Mouse (Mus musculus) right cerebral cortex, postnatal 25 days (tissue): ENCODE measurements around the gene Trh.

Source experiments
- DNase-seq: peaks from one replicate; pipeline ENCODE4 v3.0.0; 2022

The Trh gene

DNA sequence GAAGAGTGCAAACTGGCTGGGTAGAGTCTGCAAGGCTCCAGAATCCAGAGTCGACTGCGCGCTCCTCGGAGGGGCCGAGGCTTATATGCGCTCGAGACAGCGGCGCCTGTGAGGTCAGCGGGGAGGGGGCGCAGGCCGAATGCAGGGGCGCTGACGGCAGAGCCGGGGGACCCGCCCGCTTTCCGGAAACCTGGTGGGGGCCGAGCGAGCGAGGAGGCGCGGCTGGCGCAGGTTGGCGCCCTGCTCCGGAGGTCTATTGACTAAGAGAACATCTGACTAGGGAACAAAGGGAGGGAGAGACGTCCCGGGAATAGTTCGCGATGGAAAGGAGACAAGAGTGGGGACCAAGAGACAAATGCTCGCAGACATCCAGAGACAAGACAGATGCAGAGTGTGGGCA lies at the start of gene Trh:
Gene Trh (minus strand): TSS at position 60 of the 400 bp plus-strand sequence.
- DNase-seq, result no peak

DNA sequence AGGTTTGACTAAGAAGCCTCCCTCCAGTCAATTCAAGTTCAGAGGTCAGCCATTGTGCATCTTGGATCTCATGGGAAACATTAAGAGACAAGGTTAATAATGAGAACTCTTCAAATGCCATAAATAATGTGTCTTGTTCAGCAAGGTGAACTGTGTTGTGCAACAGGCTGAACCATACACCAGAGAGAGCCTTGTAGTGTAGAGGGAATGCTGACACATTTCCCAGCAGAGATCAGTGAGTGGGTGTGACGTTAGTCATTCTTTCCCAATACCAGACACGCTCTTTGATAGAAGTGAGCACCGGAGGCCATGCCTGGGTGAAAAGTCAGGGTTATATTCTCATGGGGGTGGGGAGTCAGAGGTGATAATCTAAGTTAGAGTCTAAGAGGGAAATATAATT lies 46.4 kb upstream of the Trh start:
- no peak for DNase-seq

DNA sequence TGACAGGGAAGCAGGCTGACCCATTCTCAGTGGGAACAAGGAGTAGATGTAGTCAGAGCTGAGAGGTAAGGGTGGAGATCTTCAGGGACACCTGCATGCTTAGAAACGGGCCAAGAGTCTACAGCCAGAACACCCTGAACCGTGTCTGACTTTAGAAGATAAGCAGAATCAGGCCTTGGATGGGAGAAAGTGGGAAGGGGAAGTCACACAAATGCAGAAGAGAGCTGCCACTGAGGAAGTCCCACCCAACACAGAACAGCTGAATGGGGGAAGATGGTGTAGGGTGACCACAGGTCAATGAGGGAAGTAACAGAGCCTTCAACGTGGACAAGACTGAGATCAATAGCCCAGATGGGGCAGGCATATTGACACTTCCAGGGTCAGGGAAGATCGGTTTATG lies 42.4 kb upstream of the Trh start:
- no peak for DNase-seq

- DNase-seq, result peak; percentile 67
Measured at GRCm38 (mm10) chr6:92286258-92286888, 41.9 kb upstream of the Trh start.

DNA sequence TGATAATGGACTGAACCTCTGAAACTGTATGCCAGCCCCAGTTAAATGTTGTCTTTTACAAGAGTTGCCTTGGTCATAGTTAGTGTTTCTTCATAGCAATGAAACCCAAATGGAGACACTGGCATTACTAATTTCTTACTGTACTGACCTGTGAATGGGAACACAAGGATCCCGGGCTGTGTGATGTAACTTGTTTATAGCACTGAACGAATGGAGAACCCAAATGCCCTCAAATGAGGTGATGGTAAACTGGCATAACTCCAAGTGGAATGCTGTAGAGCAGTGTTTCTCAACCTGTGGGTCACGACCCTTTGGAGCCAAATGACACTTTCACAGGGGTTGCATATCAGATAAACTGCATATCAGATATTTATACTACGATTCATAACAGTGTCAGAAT lies 41.1 kb upstream of the Trh start:
- no peak for DNase-seq

- no peak for DNase-seq
Measured at GRCm38 (mm10) chr6:92277179-92277578, 32.7 kb upstream of the Trh start.

DNA sequence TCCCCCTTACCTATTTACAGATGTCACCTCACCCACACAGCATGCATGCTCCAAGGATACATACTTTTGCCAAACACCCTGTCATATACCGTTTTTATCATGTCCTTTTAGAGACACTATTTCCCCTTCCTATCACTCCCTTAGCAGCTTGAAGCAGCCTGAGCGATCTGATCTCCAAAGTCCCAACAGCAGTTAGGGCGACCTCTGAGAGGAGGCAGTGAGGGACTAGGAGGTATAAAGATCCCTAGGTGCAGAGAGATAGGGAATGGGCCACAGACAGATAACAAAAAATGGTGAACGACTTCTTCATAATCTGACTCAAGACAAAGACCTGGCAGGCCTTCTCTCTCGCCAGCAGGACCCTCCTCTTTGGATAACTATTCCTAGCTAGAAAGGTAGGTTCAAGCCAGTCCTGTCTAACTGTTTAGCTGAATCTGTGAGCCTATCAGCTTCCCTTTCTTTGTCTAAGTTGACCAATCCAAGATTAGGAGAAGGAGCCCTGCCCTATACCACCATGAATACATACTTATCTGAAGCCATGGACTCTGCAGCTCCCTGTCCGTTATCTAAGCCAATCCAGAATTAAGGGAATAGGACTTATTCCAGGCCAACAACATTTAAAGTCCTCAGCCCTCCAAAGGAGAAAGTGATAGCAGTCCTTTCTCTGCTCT lies 29.3 kb upstream of the Trh start:
- no peak for DNase-seq

DNA sequence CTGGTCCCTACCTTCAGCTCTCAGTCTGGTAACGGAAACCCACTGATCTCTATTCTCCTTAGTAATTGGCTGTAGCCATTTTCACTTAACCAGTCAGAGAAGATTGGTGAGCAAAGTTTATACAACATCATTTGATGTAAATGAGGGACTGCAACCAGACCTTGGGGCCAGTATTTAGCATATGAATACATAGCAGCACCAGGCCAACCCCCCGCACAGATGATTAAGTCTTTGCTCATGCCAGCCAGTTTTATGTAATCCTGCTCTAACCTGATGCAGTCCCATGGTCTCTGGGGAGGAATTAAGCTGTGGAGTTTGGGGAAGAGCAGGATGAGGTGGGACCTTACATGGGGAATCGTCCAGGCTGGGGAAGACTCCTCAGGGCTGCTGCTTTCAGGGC lies 28.2 kb upstream of the Trh start:
- no peak for DNase-seq

GRCm38 (mm10) chr6:92269019-92269418 lies 24.6 kb upstream of the Trh start:
- peak; percentile 50 for DNase-seq

DNA sequence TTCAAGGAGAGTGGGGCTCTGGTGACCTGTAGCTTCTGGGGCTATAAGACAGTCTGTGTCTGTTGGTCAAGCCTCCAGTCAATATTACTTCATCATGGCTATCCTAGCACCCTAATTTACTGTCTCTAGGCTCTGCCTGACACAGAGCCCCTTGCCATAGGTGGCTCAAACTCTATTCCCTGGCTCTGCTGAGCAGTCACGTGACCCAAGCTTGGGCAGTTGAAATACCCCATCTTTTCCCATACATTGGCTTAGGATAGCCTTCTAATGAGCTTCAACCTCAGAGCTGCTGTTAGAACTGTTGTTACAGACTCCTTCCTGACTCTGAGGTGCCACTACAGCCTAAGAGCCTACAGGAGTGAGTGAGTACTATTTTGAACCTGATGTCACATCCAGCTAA lies 23.6 kb upstream of the Trh start:
- DNase-seq, result no peak

DNA sequence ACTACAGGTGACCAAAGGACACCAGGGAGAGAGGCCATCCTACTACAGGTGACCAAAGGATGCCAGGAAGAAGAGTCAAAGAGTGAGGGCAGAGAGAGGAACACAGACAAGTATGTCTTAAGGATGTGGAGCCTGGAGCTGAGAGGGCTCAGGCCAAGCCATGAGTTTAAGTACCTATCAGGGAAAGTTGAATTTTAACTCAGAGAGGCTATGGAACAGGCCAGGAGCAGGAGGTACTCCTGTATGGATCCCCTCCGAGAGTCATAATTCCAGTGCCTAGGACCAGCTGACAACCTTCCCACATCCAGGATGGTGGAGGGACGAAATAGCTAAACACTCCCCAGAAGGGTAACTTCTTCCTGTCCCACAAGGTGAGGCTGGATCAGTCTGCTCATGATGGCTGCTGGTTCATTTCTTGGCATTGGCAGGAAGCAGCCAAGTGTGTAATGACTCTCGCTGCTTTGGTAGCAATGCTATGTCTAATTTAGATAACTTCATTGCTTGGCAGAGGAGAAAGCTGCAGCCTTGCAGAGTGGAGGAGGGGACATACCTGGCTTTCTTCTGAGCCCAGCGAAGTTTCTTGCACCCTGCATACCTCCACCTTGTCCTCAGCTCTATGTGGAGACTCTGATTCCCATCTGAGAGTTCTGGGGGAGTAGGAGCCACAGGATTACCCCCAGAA lies 16.9 kb upstream of the Trh start:
- no peak for DNase-seq

DNA sequence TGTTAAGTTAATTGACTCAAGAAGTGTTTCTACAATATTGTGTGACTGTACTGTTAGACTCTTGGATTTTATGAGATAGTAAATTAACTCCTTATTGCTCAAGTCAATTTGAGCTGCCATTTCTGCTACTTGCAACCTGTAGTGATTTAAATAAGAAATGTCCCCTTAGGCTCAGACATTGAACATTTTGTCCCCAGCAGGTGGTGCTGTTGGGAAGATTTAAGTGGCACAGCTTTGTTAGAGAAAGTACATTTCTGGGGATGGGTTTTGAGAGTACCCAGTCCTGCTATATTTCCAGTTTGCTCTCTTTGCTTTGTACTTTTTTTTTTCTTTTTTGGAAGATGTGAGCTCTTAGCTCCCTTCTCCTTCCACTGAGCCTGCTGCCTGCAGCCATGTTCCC lies 10.9 kb upstream of the Trh start:
- DNase-seq, result no peak

GRCm38 (mm10) chr6:92253253-92253870 lies 8.9 kb upstream of the Trh start:
- no peak for DNase-seq

DNA sequence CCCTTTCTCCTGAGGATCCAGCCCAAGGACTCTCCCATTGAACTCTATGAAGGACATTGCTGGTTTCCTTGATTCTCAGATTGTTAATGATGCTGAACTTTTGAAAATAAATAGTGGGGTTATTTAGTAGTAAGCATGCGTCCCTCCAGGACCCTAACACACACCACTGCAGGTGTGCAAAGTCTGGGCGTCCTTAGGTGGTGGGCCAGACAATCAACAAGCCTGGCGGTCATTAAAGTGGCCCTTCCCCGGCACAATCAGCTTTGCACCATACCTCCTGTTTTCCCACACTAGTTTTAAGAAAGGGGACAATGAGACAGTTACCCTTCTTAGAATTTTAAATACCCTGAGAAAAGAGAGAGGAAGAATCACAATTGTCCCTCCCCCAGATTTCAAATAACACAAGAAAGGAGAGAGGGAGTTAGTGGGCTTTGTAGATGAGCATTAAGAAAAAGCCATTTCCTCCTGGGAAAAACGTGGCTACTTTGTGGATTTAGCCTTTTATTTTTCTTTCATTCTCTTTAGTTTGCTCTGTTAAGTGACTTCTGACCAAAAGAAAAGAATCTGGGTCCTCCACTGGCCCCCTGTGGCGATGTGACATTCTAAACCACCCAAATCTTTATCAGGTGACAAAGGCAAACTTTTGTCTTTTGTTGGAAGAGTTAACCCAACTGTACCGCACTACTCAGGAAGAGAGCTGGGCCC lies 2.9 kb upstream of the Trh start:
- no peak for DNase-seq

DNA sequence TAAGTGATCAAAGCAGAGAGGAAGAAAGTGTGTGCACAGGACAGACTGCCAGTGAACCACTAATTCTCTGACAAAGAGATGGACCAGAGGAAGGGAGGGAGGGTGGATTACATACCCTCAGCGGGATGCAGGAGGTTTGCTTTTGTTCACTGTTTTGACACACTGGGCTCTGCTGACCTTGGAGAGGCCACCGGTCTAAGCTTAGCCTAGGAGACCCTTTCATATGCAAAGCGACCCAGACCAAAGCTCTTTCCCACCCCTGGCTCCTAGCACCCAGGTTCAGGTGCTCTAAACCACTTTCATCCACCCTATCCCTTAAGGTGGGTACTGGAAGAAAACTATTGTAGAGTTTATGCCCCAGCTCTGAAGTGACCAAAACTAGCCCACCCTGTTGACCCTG lies 1.9 kb upstream of the Trh start:
- no peak for DNase-seq

DNA sequence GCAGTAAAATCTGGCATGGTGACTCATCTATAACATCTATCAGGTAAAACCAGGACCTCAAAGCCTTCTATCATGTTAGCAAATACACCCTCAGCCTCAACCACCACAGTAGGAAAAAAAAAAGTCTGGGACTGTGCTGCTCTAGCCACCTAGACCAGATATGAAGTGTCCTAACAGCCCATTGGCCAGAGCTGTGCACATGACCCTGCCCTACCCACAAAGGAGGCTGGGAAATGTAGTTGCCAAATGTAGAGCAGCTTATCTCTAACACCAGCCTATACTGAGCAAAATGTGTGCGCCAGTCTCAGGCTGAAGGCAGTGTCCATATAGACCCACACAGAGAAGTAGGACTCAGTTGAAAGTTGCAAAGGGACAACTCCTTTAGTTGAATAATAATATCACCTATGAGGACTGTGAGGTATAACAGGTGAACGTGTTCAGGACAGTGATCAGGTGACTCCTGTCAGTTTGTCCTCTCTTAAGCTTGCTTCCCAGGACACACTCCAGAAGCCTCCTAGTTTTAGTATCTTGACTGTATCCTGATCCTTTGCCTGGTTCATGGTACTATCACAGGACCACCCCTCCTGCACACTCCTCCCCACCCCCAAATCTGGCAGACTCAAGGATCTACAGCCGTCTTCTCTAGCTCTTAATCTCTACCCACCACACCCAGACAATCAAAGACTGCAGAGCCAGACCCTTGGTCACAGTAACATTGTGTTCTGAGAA lies 3.1 kb downstream of the Trh start:
- peak; percentile 33 for DNase-seq

GRCm38 (mm10) chr6:92235036-92235435 lies 9.4 kb downstream of the Trh start:
- DNase-seq, result no peak

DNA sequence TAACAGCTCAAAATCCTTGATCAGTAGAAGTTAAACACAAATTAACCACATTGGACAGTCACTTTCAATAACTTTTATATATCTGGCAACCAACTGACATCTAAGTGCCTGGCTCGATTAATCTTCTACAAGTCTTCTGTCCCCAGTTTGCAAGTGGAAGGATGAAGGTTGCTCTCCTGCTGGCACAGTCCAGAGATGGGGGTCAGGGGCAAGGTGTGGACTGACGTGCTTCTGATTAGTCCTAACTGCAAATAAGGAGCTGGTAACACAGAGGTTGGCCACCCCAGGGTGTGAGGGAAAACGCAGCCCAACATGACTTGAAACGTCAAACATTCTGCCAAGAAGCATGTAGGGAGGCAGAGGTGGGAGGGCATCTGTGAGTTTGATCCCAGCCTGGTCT lies 12.7 kb downstream of the Trh start:
- no peak for DNase-seq

DNA sequence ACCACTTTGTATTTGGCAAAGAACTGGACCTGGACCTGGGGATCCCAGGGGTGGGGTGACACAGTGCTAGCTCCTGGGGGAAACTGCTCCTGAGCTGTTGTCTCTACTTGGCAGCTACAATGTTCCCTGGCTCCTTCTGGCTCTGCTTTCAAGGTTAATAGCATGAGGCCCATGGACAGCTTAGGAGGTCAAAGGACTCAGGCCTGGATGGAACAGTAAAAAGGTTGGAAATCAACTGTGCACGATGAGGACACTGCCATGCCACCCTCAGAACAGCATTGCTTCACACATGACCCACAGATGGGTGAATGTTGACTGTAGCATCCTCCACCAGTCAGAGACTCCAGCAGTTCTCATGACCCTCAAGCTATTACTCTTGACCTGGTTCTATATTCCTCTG lies 13.1 kb downstream of the Trh start:
- DNase-seq, result no peak

- DNase-seq, result no peak
Measured at GRCm38 (mm10) chr6:92229586-92229985, 14.9 kb downstream of the Trh start.

DNA sequence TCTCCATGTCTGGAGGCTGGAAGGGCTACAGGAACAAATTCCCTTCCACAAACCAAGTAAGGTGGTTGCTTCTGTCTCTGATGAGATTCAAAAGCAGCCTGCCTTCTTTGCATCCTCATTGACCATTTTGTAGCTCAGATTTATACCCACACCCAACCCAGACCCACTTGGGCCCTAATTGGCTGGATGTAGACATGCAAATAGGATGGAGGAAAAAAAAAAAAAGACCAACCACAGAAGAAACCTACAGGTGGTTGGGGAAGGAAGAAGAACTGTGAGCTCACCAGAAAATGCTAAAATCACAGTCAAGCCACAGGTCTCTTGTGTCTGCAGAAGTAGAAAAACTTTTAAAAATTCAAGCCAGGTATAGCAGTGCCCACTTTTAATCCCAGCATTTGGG lies 15.3 kb downstream of the Trh start:
- no peak for DNase-seq

GRCm38 (mm10) chr6:92224981-92225380 lies 19.5 kb downstream of the Trh start:
- peak; percentile 36 for DNase-seq

GRCm38 (mm10) chr6:92222021-92222420 lies 22.4 kb downstream of the Trh start:
- DNase-seq, result no peak
